Mouse (Mus musculus) CH12.LX (cell line): ENCODE data around the gene Ifna6. TPM values are rescaled to one million over a fixed set of nuclear protein-coding genes. Genes with fewer than 3 reads are reported as not detected.

ENCODE experiments used
- DNase-seq: peaks from one replicate; pipeline ENCODE4 v3.0.0-alpha.2; 2013; ENCODE audit errors: extremely low read depth
- H3K27ac ChIP-seq: 2 replicates; pipeline ENCODE4 v1.5.1; 2012; ENCODE audit warnings: low read depth, mild to moderate bottlenecking, control low read depth, moderate library complexity; ENCODE audit not compliant: insufficient read depth
- H3K27me3 ChIP-seq: replicated peaks from 2 replicates; pipeline ENCODE3; 2012; ENCODE audit warnings: inconsistent platforms
- H3K36me3 ChIP-seq, 2 experiments: replicated peaks in 1 of 2; 2 replicates each; pipeline versions ENCODE3 to v1.6.1; 2012; ENCODE audit warnings: inconsistent platforms in 1 of 2, low read length in 1 of 2, mild to moderate bottlenecking in 1 of 2, mixed read lengths in 1 of 2, moderate library complexity in 1 of 2; ENCODE audit not compliant: control insufficient read depth in 1 of 2, insufficient read depth in 1 of 2
- H3K4me1 ChIP-seq, 2 experiments: 2 replicates each; pipeline ENCODE4 v1.6.1; 2012; ENCODE audit warnings: inconsistent platforms in 1 of 2, moderate library complexity in 1 of 2; ENCODE audit not compliant: insufficient read depth in 2 of 2, control insufficient read depth in 1 of 2
- H3K4me2 ChIP-seq: 2 replicates; pipeline ENCODE4 v1.6.1; 2012; ENCODE audit warnings: low read depth, mild to moderate bottlenecking, control low read depth; ENCODE audit not compliant: poor library complexity, insufficient read depth, severe bottlenecking
- H3K4me3 ChIP-seq, 3 experiments: fragments of 150-350 bp in 1 of 3; sonication (generic) in 1 of 3; replicated peaks in 1 of 3; 2 replicates each; pipeline versions ENCODE3 to v1.5.1; 2011 to 2012; ENCODE audit warnings: low read depth in 2 of 3, low read length in 2 of 3, mild to moderate bottlenecking in 2 of 3, moderate library complexity in 2 of 3, control low read depth in 1 of 3, improper control_type of control experiment in 1 of 3, inconsistent platforms in 1 of 3, mixed read lengths in 1 of 3; ENCODE audit not compliant: poor library complexity in 1 of 3
- H3K79me2 ChIP-seq: replicated peaks from 2 replicates; pipeline ENCODE4 v1.6.1; 2012; ENCODE audit warnings: mild to moderate bottlenecking, moderate library complexity; ENCODE audit not compliant: control insufficient read depth, poor library complexity, insufficient read depth, severe bottlenecking; ENCODE audit errors: extremely low read depth
- H3K9ac ChIP-seq: 2 replicates; pipeline ENCODE4 v1.6.1; 2012; ENCODE audit warnings: low read depth, mild to moderate bottlenecking, control low read depth, moderate library complexity; ENCODE audit not compliant: insufficient read depth
- H3K9me3 ChIP-seq: replicated peaks from 2 replicates; pipeline ENCODE3; 2012; ENCODE audit warnings: low read length, inconsistent platforms, mixed read lengths
- CHD1 ChIP-seq: IDR thresholded peaks from 2 replicates; pipeline ENCODE4 v1.6.1; 2012; ENCODE audit warnings: low read depth, low read length, improper control_type of control experiment, inconsistent platforms
- CHD2 ChIP-seq: IDR thresholded peaks from 2 replicates; pipeline ENCODE4 v1.6.1; 2011; ENCODE audit warnings: low read length, improper control_type of control experiment
- CTCF ChIP-seq, 2 experiments: IDR thresholded peaks in 1 of 2; conservative IDR thresholded peaks in 1 of 2; 2 replicates each; pipeline ENCODE4 v1.5.1; 2011 to 2012; ENCODE audit warnings: low read depth in 2 of 2, low read length in 2 of 2, improper control_type of control experiment in 1 of 2, inconsistent platforms in 1 of 2, mild to moderate bottlenecking in 1 of 2, moderate library complexity in 1 of 2
- EP300 ChIP-seq: IDR thresholded peaks from 2 replicates; pipeline ENCODE4 v1.6.1; 2011; ENCODE audit warnings: low read length, improper control_type of control experiment
- GABPA ChIP-seq: IDR thresholded peaks from 2 replicates; pipeline ENCODE4 v1.6.1; 2012; ENCODE audit warnings: low read depth, low read length, improper control_type of control experiment, inconsistent platforms; ENCODE audit not compliant: insufficient replicate concordance
- IRF4 ChIP-seq: IDR thresholded peaks from 2 replicates; pipeline ENCODE4 v1.6.1; 2014; ENCODE audit warnings: low read depth, mild to moderate bottlenecking, inconsistent platforms, low read length, improper control_type of control experiment
- JUN ChIP-seq: IDR thresholded peaks from 2 replicates; pipeline ENCODE4 v1.6.1; 2011; ENCODE audit warnings: low read depth, mild to moderate bottlenecking, low read length, improper control_type of control experiment, moderate library complexity; ENCODE audit not compliant: insufficient read depth
- JUND ChIP-seq: conservative IDR thresholded peaks from 2 replicates; pipeline ENCODE4 v1.6.1; 2011; ENCODE audit warnings: low read depth, low read length, improper control_type of control experiment
- MAX ChIP-seq: IDR thresholded peaks from 2 replicates; pipeline ENCODE4 v1.6.1; 2011; ENCODE audit warnings: low read length, improper control_type of control experiment
- MAZ ChIP-seq: IDR thresholded peaks from 2 replicates; pipeline ENCODE4 v1.6.1; 2012; ENCODE audit warnings: low read depth, mild to moderate bottlenecking, inconsistent platforms, low read length, improper control_type of control experiment, moderate library complexity
- MEF2A ChIP-seq: IDR thresholded peaks from 2 replicates; pipeline ENCODE4 v1.6.1; 2014; ENCODE audit warnings: low read depth, mild to moderate bottlenecking, inconsistent platforms, low read length, improper control_type of control experiment, borderline replicate concordance
- MYC ChIP-seq: IDR thresholded peaks from 2 replicates; pipeline ENCODE4 v1.6.1; 2011; ENCODE audit warnings: low read depth, mild to moderate bottlenecking, improper control_type of control experiment, low read length
- NELFE ChIP-seq: IDR thresholded peaks from 2 replicates; pipeline ENCODE4 v1.6.1; 2011; ENCODE audit warnings: low read depth, low read length, improper control_type of control experiment
- NRF1 ChIP-seq: IDR thresholded peaks from 2 replicates; pipeline ENCODE4 v1.6.1; 2014; ENCODE audit warnings: low read depth, mild to moderate bottlenecking, inconsistent platforms, low read length, improper control_type of control experiment, moderate library complexity
- POLR2A ChIP-seq: IDR thresholded peaks from 2 replicates; pipeline ENCODE4 v1.6.1; 2011; ENCODE audit warnings: low read depth, mild to moderate bottlenecking, improper control_type of control experiment, low read length
- POLR2AphosphoS2 ChIP-seq: IDR thresholded peaks from 2 replicates; pipeline ENCODE4 v1.6.1; 2011; ENCODE audit warnings: low read depth, low read length, improper control_type of control experiment
- RAD21 ChIP-seq: IDR thresholded peaks from 2 replicates; pipeline ENCODE4 v1.6.1; 2011; ENCODE audit warnings: low read depth, mild to moderate bottlenecking, low read length, improper control_type of control experiment, moderate library complexity
- RCOR1 ChIP-seq: conservative IDR thresholded peaks from 2 replicates; pipeline ENCODE4 v1.6.1; 2012; ENCODE audit warnings: low read depth, mild to moderate bottlenecking, inconsistent platforms, low read length, improper control_type of control experiment
- SMC3 ChIP-seq: IDR thresholded peaks from 2 replicates; pipeline ENCODE4 v1.6.1; 2011; ENCODE audit warnings: low read depth, low read length, improper control_type of control experiment
- UBTF ChIP-seq: IDR thresholded peaks from 2 replicates; pipeline ENCODE4 v1.6.1; 2012; ENCODE audit warnings: low read depth, mild to moderate bottlenecking, inconsistent platforms, low read length, improper control_type of control experiment, moderate library complexity
- USF1 ChIP-seq: IDR thresholded peaks from 2 replicates; pipeline ENCODE4 v1.6.1; 2014; ENCODE audit warnings: low read depth, mild to moderate bottlenecking, inconsistent platforms, low read length, improper control_type of control experiment
- USF2 ChIP-seq: conservative IDR thresholded peaks from 2 replicates; pipeline ENCODE4 v1.6.1; 2011; ENCODE audit warnings: low read depth, low read length, improper control_type of control experiment
- ZC3H11A ChIP-seq: IDR thresholded peaks from 2 replicates; pipeline ENCODE4 v1.6.1; 2012; ENCODE audit warnings: low read depth, mild to moderate bottlenecking, inconsistent platforms, low read length, improper control_type of control experiment
- ZMIZ1 ChIP-seq: IDR thresholded peaks from 2 replicates; pipeline ENCODE4 v1.6.1; 2012; ENCODE audit warnings: low read depth, mild to moderate bottlenecking, inconsistent platforms, low read length, improper control_type of control experiment
- ZNF384 ChIP-seq: IDR thresholded peaks from 2 replicates; pipeline ENCODE4 v1.6.1; 2012; ENCODE audit warnings: low read depth, low read length, improper control_type of control experiment, inconsistent platforms
- dilution Hi-C: fragments of 300-500 bp; cut with MboI; formaldehyde crosslinking; loops from 2 replicates; pipeline ENCODE4 v1.14.3; 2020; ENCODE audit warnings: low sequenced_read_pairs; ENCODE audit not compliant: extremely low pct_unique_long_range_greater_than_20kb, extremely low pct_ligation_motif_present
- in situ Hi-C: fragments of 300-500 bp; cut with MboI; formaldehyde crosslinking; loops from 3 replicates; pipeline ENCODE4 v1.14.3; 2019; ENCODE audit warnings: low sequenced_read_pairs, low pct_ligation_motif_present, low pct_unique_long_range_greater_than_20kb, mixed read lengths
- polyA plus RNA-seq: library from polyadenylated mRNA; unstranded; fragments of >175 nt; gene quantifications from 2 replicates; pipeline ENCODE4 v1.2.1, GENCODE M21; 2012; ENCODE audit warnings: low read depth; ENCODE audit not compliant: insufficient read length
- total RNA-seq, 2 experiments: library from RNA; depleted of rRNA; stranded (reverse); fragments of 300-350 nt in 1 of 2; fragments of >200 nt in 1 of 2; gene quantifications; 2 replicates each; pipeline ENCODE4 v1.2.3; 2012 to 2014

Ifna6 gene
- total and polyA plus RNA-seq, 3 experiments, result not detected

- Histone ChIP-seq H3K9ac (no peak overlapping the region), H3K36me3 (no peaks in the 10 kb centered on the region), H3K4me2 (no peak overlapping the region), H3K79me2 (no peaks in the 10 kb centered on the region), H3K27ac (no peak overlapping the region), H3K27me3 (peaks cover 51% of the 10 kb centered on the region), H3K4me1 (peaks cover 5 to 10% of the 10 kb centered on the region in 2 experiments; a peak in 3 of 4 replicates), H3K9me3 (no peaks in the 10 kb centered on the region), H3K4me3 (no peak overlapping the region)
- in situ Hi-C loops, result no loop called here
- dilution Hi-C loops, result no loop called here
- DNase-seq, result no peak
- TF ChIP-seq EP300, result peak; percentile 21; the same call in 1 of the 2 replicates
- TF ChIP-seq RCOR1, result no peak
- TF ChIP-seq JUND, result peak; percentile 53
- no peak for TF ChIP-seq POLR2A
- no peak for TF ChIP-seq CHD1
- no peak for TF ChIP-seq GABPA
- peak; percentile 32; the same call in 1 of the 2 replicates for TF ChIP-seq JUN
- peak; percentile 73; the same call in 1 of the 2 replicates for TF ChIP-seq ZNF384
- no peak for TF ChIP-seq ZC3H11A
- TF ChIP-seq, all 38 proteins: peak for 4
Measured at GRCm38 (mm10) chr4:88840058-88840457, 12.8 kb downstream of the Ifna6 start.

GRCm38 (mm10) chr4:88841438-88841911, 14.3 kb downstream of the Ifna6 start, which contains the start of gene Ifna4:
Ifna4 (plus strand) TSS chr4:88841861.
- Histone ChIP-seq H3K36me3 (no peaks in the 10 kb centered on the region), H3K27me3 (peaks cover 59% of the 10 kb centered on the region), H3K79me2 (no peaks in the 10 kb centered on the region), H3K27ac (no peak within 1 kb of the TSS), H3K9ac (no peak within 1 kb of the TSS), H3K4me3 (no peak within 1 kb of the TSS), H3K4me1 (peaks cover 5 to 10% of the 10 kb centered on the region in 2 experiments; a peak in 3 of 4 replicates), H3K9me3 (no peaks in the 10 kb centered on the region), H3K4me2 (no peak within 1 kb of the TSS)
- no peak for DNase-seq
- in situ Hi-C loops, result no loop called here
- dilution Hi-C loops, result no loop called here
- TF ChIP-seq ZC3H11A (no peak), CHD1 (no peak), CHD2 (peak; percentile 62; the same call in 1 of the 2 replicates), EP300 (0 out of 2 replicates have a peak, but pooled peaks have one; percentile 24), IRF4 (peak; percentile 63)

- no peaks in the 10 kb centered on the region for H3K36me3 ChIP-seq
- dilution Hi-C loops, result no loop called here
- TF ChIP-seq MYC, result no peak
- no peak for TF ChIP-seq UBTF
- TF ChIP-seq ZC3H11A, result no peak
- TF ChIP-seq SMC3, result peak; percentile 12; the same call in 1 of the 2 replicates
- TF ChIP-seq NRF1, result no peak
- TF ChIP-seq RAD21, result peak; percentile 2
- no peak for TF ChIP-seq CHD2
- no peak for TF ChIP-seq MAX
- no peak for TF ChIP-seq JUND
- TF ChIP-seq POLR2AphosphoS2, result no peak
- TF ChIP-seq USF2, result no peak
- TF ChIP-seq NELFE, result no peak
- TF ChIP-seq MAZ, result no peak
- no peak for TF ChIP-seq USF1
- no peak for TF ChIP-seq CHD1
- TF ChIP-seq CTCF (conservative IDR thresholded peaks at IDR 0.05 in 1 of 2, IDR thresholded peaks at IDR 0.05 in 1 of 2; ENCODE audit: low read depth in 2 of 2, low read length in 2 of 2), result peak; percentile 15 to 61; a peak in 3 of 4 replicates
- no peak for TF ChIP-seq EP300
- TF ChIP-seq MEF2A, result no peak
- TF ChIP-seq ZMIZ1, result no peak
Measured at GRCm38 (mm10) chr4:88845334-88845733, 18.1 kb downstream of the Ifna6 start.

More at GRCm38 (mm10) chr4:88845334-88845733, 18.1 kb downstream of the Ifna6 start:
- H3K27me3 ChIP-seq, result peaks cover 63% of the 10 kb centered on the region
- in situ Hi-C loops, result no loop called here
- H3K4me1 ChIP-seq, result peaks cover 5 to 10% of the 10 kb centered on the region in 2 experiments; a peak in 3 of 4 replicates
- H3K27ac ChIP-seq, result no peak overlapping the region
- no peak overlapping the region for H3K4me3 ChIP-seq
- H3K79me2 ChIP-seq, result no peaks in the 10 kb centered on the region
- H3K9me3 ChIP-seq, result no peaks in the 10 kb centered on the region
- DNase-seq, result no peak
- no peak overlapping the region for H3K4me2 ChIP-seq
- no peak overlapping the region for H3K9ac ChIP-seq
